Mouse (Mus musculus) Muller cell, postnatal 12 days (primary cell): ENCODE data around the gene Cers6.

ENCODE experiments used
- DNase-seq: peaks from one replicate; pipeline ENCODE4 v3.0.0-alpha.2; 2015; ENCODE audit errors: inconsistent ontology term

The Cers6 gene

DNA sequence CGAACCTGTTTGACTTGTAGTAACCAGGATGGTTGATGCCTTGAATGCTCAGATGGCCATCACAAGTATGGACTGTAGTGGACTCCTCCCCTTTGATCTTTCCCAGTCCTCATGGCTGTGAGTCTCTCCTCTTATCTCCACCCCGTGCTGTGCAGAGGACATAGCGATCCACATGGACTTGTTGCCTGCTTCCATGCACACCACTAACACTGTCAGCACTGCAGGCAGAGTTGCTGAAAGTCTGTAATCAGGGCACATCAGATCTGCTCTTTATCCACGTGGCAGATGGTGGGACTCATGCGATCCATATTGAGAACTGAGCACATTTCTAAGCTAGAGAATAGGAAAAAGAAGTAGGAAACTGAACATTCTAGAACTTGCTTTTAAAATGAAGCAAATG is 154.6 kb downstream of the Cers6 start:
- no peak for DNase-seq

DNA sequence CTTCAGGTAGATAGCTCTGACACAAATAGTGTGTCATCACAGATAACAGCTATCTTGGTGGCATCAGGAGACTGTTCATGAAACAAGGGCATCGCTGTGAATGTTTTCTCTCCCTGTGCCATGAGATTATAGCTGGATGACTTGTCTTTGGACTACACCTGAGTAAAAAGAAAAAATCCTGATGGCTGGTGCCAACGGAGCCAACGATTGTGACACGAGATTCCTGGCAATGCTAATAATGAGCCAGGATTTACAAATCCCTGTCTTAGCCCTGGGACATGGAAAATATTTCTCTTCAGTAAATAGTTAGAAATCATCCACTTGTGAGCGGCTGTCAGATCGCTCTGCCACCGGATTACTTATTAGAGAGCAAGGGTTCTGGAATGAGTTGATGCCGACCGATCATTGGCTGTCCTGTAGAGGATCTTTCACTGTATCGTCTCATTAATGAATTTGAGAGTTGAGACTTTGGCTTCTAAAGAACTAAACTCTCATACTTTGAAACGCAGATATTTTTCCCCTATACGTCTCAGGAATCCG is 157.9 kb downstream of the Cers6 start:
- DNase-seq: no peak

DNA sequence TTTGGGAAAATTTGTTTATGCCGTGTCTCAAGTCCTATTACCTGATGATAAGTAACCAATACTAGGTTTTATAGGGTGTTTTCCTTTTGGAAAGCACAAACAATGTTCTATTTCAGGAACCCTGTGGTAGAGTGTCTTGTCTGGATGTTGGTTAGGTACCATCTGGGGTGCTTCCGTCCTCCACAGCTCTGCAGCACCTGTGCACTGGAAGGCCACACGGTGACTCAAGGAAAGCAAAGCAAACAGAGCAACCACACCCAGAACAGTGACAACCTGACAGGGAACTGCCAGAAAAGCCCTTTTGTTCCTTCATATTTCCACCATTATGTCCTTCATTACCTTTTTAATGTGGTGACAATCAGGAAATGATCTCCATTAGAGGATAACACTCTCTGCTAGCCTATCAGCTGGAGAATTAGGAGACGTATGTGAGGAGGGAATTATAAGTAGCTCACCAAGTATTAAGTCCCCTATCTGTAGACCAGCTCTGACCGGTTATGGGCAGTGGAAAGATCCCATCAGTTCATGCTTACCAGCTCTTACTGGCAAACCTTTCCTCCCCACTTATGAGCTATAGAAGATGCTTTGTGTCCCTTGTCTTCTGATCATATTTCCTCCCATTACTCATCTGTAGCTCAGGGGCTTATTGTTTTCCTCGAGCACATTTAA is 158.7 kb downstream of the Cers6 start:
- DNase-seq: no peak

DNA sequence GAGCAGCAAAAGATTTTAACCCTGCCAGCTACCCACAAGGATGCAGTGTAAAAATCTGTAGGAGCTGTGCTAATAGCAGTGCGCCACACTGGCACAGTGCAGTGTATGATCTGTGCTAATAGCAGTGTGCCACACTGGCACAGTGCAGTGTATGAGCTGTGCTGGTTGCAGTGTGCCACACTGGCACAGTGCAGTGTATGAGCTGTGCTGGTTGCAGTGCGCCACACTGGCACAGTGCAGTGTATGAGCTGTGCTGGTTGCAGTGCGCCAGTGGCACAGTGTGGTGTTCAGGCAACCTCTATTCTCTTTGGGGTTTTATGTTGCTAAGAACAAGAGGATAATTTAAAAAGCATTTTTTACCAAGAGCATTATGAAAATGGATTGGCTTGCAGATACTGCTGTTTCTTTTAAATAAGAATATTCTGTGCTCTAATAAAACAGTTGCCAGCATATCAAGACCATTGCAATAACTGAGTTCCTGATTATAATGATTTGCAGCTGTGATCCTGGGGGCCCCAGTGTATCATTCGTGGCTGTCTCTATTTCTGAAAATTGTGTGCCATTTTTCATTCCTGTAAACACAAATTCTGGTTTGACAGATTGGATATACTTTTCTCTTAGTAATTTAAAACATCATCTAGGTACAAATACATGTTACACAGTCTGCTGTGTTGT is 159.5 kb downstream of the Cers6 start:
- DNase-seq: no peak

- DNase-seq: no peak
Observed at GRCm38 (mm10) chr2:69021516-69021915, 160.3 kb downstream of the Cers6 start.

GRCm38 (mm10) chr2:69024856-69025255 is 163.6 kb downstream of the Cers6 start:
- peak; percentile 63 for DNase-seq

DNA sequence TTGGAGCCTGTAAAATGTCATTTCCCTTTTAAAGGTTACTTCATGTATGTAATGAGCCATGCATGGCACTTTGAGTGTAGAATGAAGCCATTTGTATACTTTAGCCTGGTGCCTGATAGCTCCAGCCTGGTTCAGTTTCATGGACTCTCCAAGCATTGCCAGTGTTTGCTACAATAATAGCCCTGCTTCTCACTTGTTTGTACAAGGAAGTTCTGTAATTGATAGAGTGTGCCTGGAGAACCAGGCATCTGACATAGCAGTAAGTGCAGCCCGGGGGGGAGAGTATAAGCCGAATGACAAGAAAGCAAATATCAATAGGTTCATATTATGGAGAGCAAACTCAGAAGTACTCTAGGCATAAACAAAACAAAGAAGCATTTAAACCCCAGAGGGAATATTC is 171.3 kb downstream of the Cers6 start:
- no peak for DNase-seq

DNA sequence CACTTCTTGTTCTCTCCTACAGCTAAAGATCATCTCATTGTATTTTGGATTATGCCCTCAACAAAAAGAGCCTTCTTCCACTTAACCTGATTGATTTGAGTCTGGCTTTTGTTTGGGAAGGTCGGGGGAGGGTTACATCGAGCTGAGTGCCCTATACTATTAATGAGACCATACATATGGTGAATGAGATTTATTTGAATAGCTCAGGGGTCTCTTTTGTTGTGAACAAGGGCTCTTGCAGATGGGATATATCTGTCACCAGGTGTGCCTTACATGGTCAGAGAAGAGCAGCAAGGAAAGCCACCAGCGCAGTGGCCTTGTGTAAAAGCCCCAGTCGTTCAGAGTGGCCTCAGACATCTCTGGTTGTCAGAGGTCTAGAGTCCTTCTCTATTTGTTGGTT is 174.2 kb downstream of the Cers6 start:
- DNase-seq: no peak

GRCm38 (mm10) chr2:69037362-69037761 is 176.1 kb downstream of the Cers6 start:
- DNase-seq: no peak

GRCm38 (mm10) chr2:69042327-69043106 is 181.3 kb downstream of the Cers6 start:
- DNase-seq: peak; percentile 40

GRCm38 (mm10) chr2:69043431-69044118 is 182.3 kb downstream of the Cers6 start:
- peak; percentile 59 for DNase-seq

DNA sequence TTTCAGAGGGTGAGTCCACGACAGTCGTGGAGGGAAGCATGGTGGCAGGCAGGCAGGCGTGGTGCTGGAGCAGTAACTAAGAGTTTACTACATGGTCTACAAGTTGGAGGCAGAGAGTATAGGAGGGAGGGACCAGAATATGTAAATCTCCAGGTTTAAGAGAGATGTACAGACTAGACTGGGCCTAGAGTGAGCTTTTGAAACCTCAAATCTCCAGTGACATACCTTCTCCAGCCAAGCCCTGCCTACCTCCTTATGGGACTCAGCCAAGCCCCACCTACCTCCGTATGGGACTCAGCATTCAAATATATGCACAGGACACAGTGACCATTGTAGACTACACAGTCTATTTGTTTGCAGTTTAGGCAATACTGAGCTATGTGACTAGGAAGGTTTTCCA is 184.7 kb downstream of the Cers6 start:
- DNase-seq: no peak

DNA sequence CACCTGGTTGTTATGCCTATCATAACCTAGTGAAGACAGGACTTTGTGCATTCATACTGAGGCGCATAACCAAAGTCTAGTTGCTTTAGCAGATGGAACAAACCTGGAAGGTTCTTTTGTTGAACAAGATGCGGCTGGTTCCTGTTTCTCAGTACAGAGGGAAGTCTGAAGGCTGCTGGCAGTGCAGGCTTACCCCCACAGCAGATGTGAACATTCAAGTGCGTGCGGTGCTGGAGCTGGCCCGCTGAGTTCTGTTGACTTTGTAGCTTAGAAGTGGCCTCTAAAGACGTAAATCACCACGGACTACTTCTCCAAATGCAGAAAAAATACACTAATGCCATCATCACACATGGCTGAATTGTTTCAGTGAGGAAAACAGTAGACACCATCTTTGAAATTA is 186.1 kb downstream of the Cers6 start:
- DNase-seq: no peak

DNA sequence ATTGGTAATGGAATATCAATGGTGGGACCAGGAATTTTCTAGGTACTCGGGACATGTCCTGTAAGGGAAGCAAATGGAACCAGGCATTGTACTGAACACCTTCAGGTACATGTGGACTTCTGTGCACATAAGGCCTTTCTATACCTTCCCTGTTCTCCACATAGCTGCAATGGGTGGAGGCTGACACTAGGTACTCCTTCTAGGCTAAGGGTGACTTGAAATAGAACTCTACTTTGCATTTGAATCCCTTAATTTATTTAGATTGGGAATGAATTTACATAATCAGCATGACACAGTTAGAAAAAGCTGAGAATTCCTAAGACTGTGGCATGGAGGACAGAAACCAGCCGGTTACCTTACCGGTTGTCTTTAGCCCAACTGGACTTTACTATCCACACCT is 186.6 kb downstream of the Cers6 start:
- no peak for DNase-seq

DNA sequence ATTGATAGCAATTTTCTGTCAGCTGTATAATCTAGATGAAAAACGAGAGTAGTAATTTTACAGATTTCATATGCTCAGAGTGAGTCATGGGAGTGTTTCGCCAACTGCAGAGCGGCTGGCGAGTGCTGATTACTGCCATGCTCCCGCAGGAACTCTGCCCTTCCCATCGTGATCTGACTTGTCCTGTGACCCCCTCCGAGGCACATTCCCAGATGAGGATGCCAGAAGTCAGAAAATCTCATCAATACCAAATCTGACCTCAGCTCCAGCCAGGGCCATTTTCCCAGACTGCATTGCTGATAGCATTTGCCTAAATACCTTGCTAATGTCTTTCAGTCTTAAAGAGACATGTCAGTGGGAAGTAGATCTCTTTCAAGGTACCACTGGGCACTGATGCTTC is 187.9 kb downstream of the Cers6 start:
- no peak for DNase-seq

GRCm38 (mm10) chr2:69050189-69050588 is 188.9 kb downstream of the Cers6 start:
- no peak for DNase-seq

- no peak for DNase-seq
Observed at GRCm38 (mm10) chr2:69051596-69051995, 190.4 kb downstream of the Cers6 start.

DNA sequence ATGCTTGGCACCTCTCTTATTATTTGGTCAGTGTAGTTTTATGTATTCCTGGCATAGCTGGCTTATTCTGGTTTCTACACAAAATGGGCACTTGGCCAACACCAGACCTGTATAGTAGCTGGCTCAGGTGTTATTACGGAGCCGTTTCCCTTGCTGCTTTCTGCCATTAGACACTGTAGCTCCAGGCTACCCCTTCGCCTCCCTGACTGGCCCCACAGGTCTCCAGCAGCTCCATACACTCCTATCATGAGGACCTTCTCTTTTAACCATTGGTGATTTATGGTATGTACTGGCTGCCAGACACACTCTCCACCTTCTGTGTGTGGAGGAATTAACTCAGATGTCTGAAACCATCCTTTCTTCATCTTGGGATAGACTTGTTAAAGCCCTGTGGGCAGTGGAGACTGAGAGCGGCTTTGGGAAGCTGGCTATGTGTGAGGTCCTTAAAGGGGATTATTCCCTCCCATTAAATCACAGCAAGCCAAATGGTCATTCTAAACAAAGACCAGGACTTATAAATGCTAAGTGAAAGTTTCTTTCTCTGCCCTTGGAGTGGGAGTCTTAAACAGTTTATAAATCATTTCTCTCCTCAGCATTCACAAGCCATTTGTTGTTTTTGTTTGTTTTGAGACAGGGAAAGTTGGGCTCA is 192.1 kb downstream of the Cers6 start:
- DNase-seq: no peak

- DNase-seq: peak; percentile 77
Observed at GRCm38 (mm10) chr2:69054279-69054678, 193.0 kb downstream of the Cers6 start.

- DNase-seq: no peak
Observed at GRCm38 (mm10) chr2:69055174-69055573, 193.9 kb downstream of the Cers6 start.

DNA sequence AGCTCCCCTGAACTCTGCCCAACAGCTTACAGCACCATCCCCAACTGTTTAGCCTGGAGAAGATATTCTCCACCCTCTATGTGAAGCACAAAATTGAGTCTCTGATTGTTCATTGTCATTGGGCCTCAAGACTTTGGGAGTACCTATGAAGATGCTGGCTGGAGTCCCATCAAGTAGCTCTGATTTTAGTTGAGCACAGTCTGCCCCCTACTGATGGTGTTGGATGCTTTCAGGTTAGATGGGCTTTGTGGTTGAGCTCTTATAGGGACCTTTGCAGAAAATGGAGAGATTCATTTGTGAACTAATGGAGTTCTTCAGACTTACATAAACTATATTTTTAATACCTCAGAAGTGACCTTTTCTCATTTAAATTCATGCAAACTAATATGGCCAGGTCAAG is 200.1 kb downstream of the Cers6 start:
- no peak for DNase-seq
